Mouse (Mus musculus) yolk sac, embryonic 10.5 days (tissue): ENCODE measurements around the gene Klrb1a.
"Not testable (repeated sequence)": the region's sequence is repeated elsewhere in the genome, so short reads cannot be mapped to it uniquely, and the experiment has no call there.

Source experiments
- DNase-seq: peaks from one replicate; pipeline ENCODE4 v3.0.0-alpha.2; 2017; ENCODE audit warnings: low spot score

The Klrb1a gene

GRCm38 (mm10) chr6:128623433-128623832, at the start of gene Klrb1a:
Gene Klrb1a (minus strand): TSS chr6:128623533.
- not testable (repeated sequence) for DNase-seq

GRCm38 (mm10) chr6:128669936-128670335, 46.6 kb upstream of the Klrb1a start:
- no peak for DNase-seq

GRCm38 (mm10) chr6:128662206-128662605, 38.9 kb upstream of the Klrb1a start, which contains the start of gene Clec2h:
Gene Clec2h (plus strand): TSS chr6:128662385.
- DNase-seq = peak; percentile 52

GRCm38 (mm10) chr6:128661249-128661648, 37.9 kb upstream of the Klrb1a start:
- DNase-seq = no peak

- DNase-seq = no peak
Measured at GRCm38 (mm10) chr6:128652938-128653337, 29.6 kb upstream of the Klrb1a start.

- DNase-seq = not testable (repeated sequence)
Measured at GRCm38 (mm10) chr6:128650827-128651226, 27.5 kb upstream of the Klrb1a start.

- DNase-seq = peak; percentile 65
Measured at GRCm38 (mm10) chr6:128650187-128650586, 26.9 kb upstream of the Klrb1a start.

GRCm38 (mm10) chr6:128649681-128650080, 26.3 kb upstream of the Klrb1a start:
- DNase-seq = no peak

- DNase-seq = not testable (repeated sequence)
Measured at GRCm38 (mm10) chr6:128645708-128646107, 22.4 kb upstream of the Klrb1a start.

- DNase-seq = not testable (repeated sequence)
Measured at GRCm38 (mm10) chr6:128644694-128645093, 21.4 kb upstream of the Klrb1a start.

GRCm38 (mm10) chr6:128643999-128644398, 20.7 kb upstream of the Klrb1a start:
- no peak for DNase-seq

GRCm38 (mm10) chr6:128641116-128641716, 17.9 kb upstream of the Klrb1a start:
- DNase-seq = no peak

GRCm38 (mm10) chr6:128640673-128641072, 17.3 kb upstream of the Klrb1a start:
- no peak for DNase-seq

- peak; percentile 70 for DNase-seq
Measured at GRCm38 (mm10) chr6:128630912-128631905, 7.9 kb upstream of the Klrb1a start.

GRCm38 (mm10) chr6:128629771-128630739, 6.7 kb upstream of the Klrb1a start:
- peak; percentile 59 for DNase-seq

GRCm38 (mm10) chr6:128625246-128625645, 1.9 kb upstream of the Klrb1a start:
- not testable (repeated sequence) for DNase-seq

GRCm38 (mm10) chr6:128624425-128624824, 1.1 kb upstream of the Klrb1a start:
- no peak for DNase-seq

- no peak for DNase-seq
Measured at GRCm38 (mm10) chr6:128622733-128623132, 600 bp downstream of the Klrb1a start.

GRCm38 (mm10) chr6:128606350-128606749, 17.0 kb downstream of the Klrb1a start:
- no peak for DNase-seq

- no peak for DNase-seq
Measured at GRCm38 (mm10) chr6:128604512-128604911, 18.8 kb downstream of the Klrb1a start.

- no peak for DNase-seq
Measured at GRCm38 (mm10) chr6:128602463-128603201, 20.7 kb downstream of the Klrb1a start.
